In genomic region chr16:48126797-48127196, GRCm38 (mm10) we compare ENCODE assay signal across 15 mouse cellular contexts.
DNase-seq lines count a peak whose midpoint lies in the region; ATAC-seq lines count a peak whose summit lies in the region.
"Had no signal": no experiment of that assay in that cellular context is flagged by ENCODE, and none has a peak within 500 bp of the region (broad histone marks: within the 10 kb centered on the region; RNA-seq: fewer than 3 reads in every experiment).

No protein-coding gene starts in this region.

- DNase-seq in adrenal gland, adult (ENCODE audit: inconsistent age in 2 of 2, low spot score in 1 of 2) = peak; percentile 25 to 82
- no peak for DNase-seq in adrenal gland, postnatal 4 days (ENCODE audit: low spot score in 2 of 2)
- peak; percentile 12 for DNase-seq in left cerebral cortex, postnatal 4 days
- DNase-seq in left cerebral cortex, postnatal 10 days (ENCODE audit: extremely low spot score in 1 of 2, low spot score in 2 of 2) = no peak
- DNase-seq in ES-CJ7 (ENCODE audit: low read depth, low spot score) = peak; percentile 27
- DNase-seq in forebrain, embryonic 14.5 days (ENCODE audit: low spot score) = peak; percentile 33
- no peak for DNase-seq in yolk sac, embryonic 10.5 days (ENCODE audit: low spot score)
- DNase-seq: cerebellum, adult 18-20 months; gastrocnemius, postnatal 36 days; kidney, postnatal 4 days had no signal

- H3K36me3 ChIP-seq in forebrain, embryonic 14.5 days (ENCODE audit: control insufficient read depth, insufficient read depth, low read length) = no peaks in the 10 kb centered on the region
- H3K36me3 ChIP-seq: embryonic facial prominence, embryonic 13.5 days; heart, embryonic 15.5 days; lung, embryonic 15.5 days had no signal

- H3K27me3 ChIP-seq in forebrain, embryonic 14.5 days (replicated peaks; ENCODE audit: control insufficient read depth, insufficient read depth, low read length) = no peaks in the 10 kb centered on the region
- H3K27me3 ChIP-seq: embryonic facial prominence, embryonic 13.5 days; heart, embryonic 15.5 days; lung, embryonic 15.5 days had no signal

- no peaks in the 10 kb centered on the region; the same call in 1 of the 2 replicates for H3K4me1 ChIP-seq in forebrain, embryonic 14.5 days (ENCODE audit: control insufficient read depth, insufficient read depth, low read length)
- H3K4me1 ChIP-seq: embryonic facial prominence, embryonic 13.5 days; heart, embryonic 15.5 days; lung, embryonic 15.5 days had no signal

- 49% methylated on average over 6 of the region's 6 CpGs for WGBS in forebrain, embryonic 14.5 days

- no peak overlapping the region for H3K4me3 ChIP-seq in forebrain, embryonic 14.5 days (ENCODE audit: low read depth, low read length)
- H3K4me3 ChIP-seq: embryonic facial prominence, embryonic 13.5 days; heart, embryonic 15.5 days; lung, embryonic 15.5 days had no signal

- no peak overlapping the region for H3K27ac ChIP-seq in forebrain, embryonic 14.5 days (ENCODE audit: low read depth, low read length)
- H3K27ac ChIP-seq: embryonic facial prominence, embryonic 13.5 days; heart, embryonic 15.5 days; lung, embryonic 15.5 days had no signal

- H3K4me2 ChIP-seq in forebrain, embryonic 14.5 days (ENCODE audit: low read length) = no peak overlapping the region
- H3K4me2 ChIP-seq: embryonic facial prominence, embryonic 13.5 days; heart, embryonic 15.5 days; lung, embryonic 15.5 days had no signal

- no peaks in the 10 kb centered on the region for H3K9me3 ChIP-seq in forebrain, embryonic 14.5 days (replicated peaks; ENCODE audit: control insufficient read depth, low read length)
- H3K9me3 ChIP-seq: embryonic facial prominence, embryonic 13.5 days; heart, embryonic 15.5 days; lung, embryonic 15.5 days had no signal

- peak; percentile 60; the same call in 1 of the 2 replicates for ATAC-seq in forebrain, embryonic 14.5 days
- ATAC-seq in megakaryocyte, adult 5-6 weeks (ENCODE audit: poor library complexity, severe bottlenecking) = no peak
- ATAC-seq: inflammation-experienced regulatory T-cells, adult 6 months had no signal

- intact Hi-C loops in left cerebral cortex, postnatal 4 days (cut with DNase I) = no loop called here
- intact Hi-C loops in left cerebral cortex, postnatal 10 days (cut with DNase I) = no loop called here

- no peak overlapping the region for H3K9ac ChIP-seq in forebrain, embryonic 14.5 days (ENCODE audit: low read length)
- H3K9ac ChIP-seq: embryonic facial prominence, embryonic 13.5 days; heart, embryonic 15.5 days; lung, embryonic 15.5 days had no signal

Comparison
In these comparisons a context has a peak if more than half of its experiments do, and no peak if none do; other contexts are left out.
1. DNase-seq: peak in adrenal gland, adult (2 of 2), left cerebral cortex, postnatal 4 days (single experiment), ES-CJ7 (single experiment) and forebrain, embryonic 14.5 days (single experiment); none in adrenal gland, postnatal 4 days (0 of 2), left cerebral cortex, postnatal 10 days (0 of 2) and yolk sac, embryonic 10.5 days (single experiment).